Mouse (Mus musculus): ENCODE measurements around the gene Ccser2. TPM values are rescaled to one million over a fixed set of nuclear protein-coding genes. Genes with fewer than 3 reads are reported as not detected.

Ccser2 gene
- 5.5 TPM for polyA plus RNA-seq (2015; fragmentation: Illumina TruSeq; extraction: RNeasy Lipid Tissue Mini Kit (QIAGEN cat#74804); ENCODE audit: insufficient read depth, low read depth, low replicate concordance)

GRCm38 (mm10) chr14:36968628-36969147, at the start of gene Ccser2:
Gene Ccser2, minus strand, starts transcription at chr14:36968777.

Other genes starting within 250 kb of the Ccser2 start
- gene Rgr, start 80.2 kb upstream of the Ccser2 start, polyA plus RNA-seq (2015; fragmentation: Illumina TruSeq; extraction: RNeasy Lipid Tissue Mini Kit (QIAGEN cat#74804); ENCODE audit: insufficient read depth, low read depth, low replicate concordance): not detected
- gene Lrit1, start 86.1 kb upstream of the Ccser2 start, polyA plus RNA-seq (2015; fragmentation: Illumina TruSeq; extraction: RNeasy Lipid Tissue Mini Kit (QIAGEN cat#74804); ENCODE audit: insufficient read depth, low read depth, low replicate concordance): not detected
- gene Lrit2, start 99.2 kb upstream of the Ccser2 start, polyA plus RNA-seq (2015; fragmentation: Illumina TruSeq; extraction: RNeasy Lipid Tissue Mini Kit (QIAGEN cat#74804); ENCODE audit: insufficient read depth, low read depth, low replicate concordance): not detected
- 1.0 TPM for gene Cdhr1, start 129.6 kb upstream of the Ccser2 start, polyA plus RNA-seq (2015; fragmentation: Illumina TruSeq; extraction: RNeasy Lipid Tissue Mini Kit (QIAGEN cat#74804); ENCODE audit: insufficient read depth, low read depth, low replicate concordance)
- not detected for gene 2610528A11Rik, start 145.2 kb upstream of the Ccser2 start, polyA plus RNA-seq (2015; fragmentation: Illumina TruSeq; extraction: RNeasy Lipid Tissue Mini Kit (QIAGEN cat#74804); ENCODE audit: insufficient read depth, low read depth, low replicate concordance)
- gene Ghitm, start 166.5 kb upstream of the Ccser2 start, polyA plus RNA-seq (2015; fragmentation: Illumina TruSeq; extraction: RNeasy Lipid Tissue Mini Kit (QIAGEN cat#74804); ENCODE audit: insufficient read depth, low read depth, low replicate concordance): 27.8 TPM